Mouse (Mus musculus) mouse embryonic stem cell (cell line): ENCODE data around the gene Acbd7.

Source experiments
- in situ Hi-C, 2 experiments: fragments of 300-500 bp; cut with MboI; formaldehyde crosslinking; loops; 1 replicate in 1 of 2; 3 replicates in 1 of 2; pipeline ENCODE4 v1.14.3; 2019 to 2020; ENCODE audit warnings: low sequenced_read_pairs in 2 of 2, low pct_unique_long_range_greater_than_20kb in 1 of 2, mixed read lengths in 1 of 2; ENCODE audit not compliant: unreplicated experiment in 1 of 2

Gene Acbd7

GRCm38 (mm10) chr2:3335611-3336301 lies at the start of gene Acbd7:
Acbd7 (plus strand) TSS chr2:3336168.
- in situ Hi-C loops = no loop called here

GRCm38 (mm10) chr2:3286243-3286642 lies 49.7 kb upstream of the Acbd7 start:
- in situ Hi-C loops = no loop called here

GRCm38 (mm10) chr2:3289581-3289980 lies 46.4 kb upstream of the Acbd7 start:
- in situ Hi-C loops = no loop called here

GRCm38 (mm10) chr2:3292170-3292569 lies 43.8 kb upstream of the Acbd7 start:
- in situ Hi-C loops = no loop called here

GRCm38 (mm10) chr2:3295826-3296225 lies 40.1 kb upstream of the Acbd7 start:
- in situ Hi-C loops = no loop called here

- in situ Hi-C loops = no loop called here
Measured at GRCm38 (mm10) chr2:3305426-3306025, 30.4 kb upstream of the Acbd7 start.

- in situ Hi-C loops = no loop called here
Measured at GRCm38 (mm10) chr2:3323132-3323531, 12.8 kb upstream of the Acbd7 start.

- in situ Hi-C loops = no loop called here
Measured at GRCm38 (mm10) chr2:3324381-3325130, 11.4 kb upstream of the Acbd7 start.

GRCm38 (mm10) chr2:3326547-3326946 lies 9.4 kb upstream of the Acbd7 start:
- in situ Hi-C loops = no loop called here

GRCm38 (mm10) chr2:3327351-3327750 lies 8.6 kb upstream of the Acbd7 start:
- in situ Hi-C loops = no loop called here

GRCm38 (mm10) chr2:3331071-3331703 lies 4.8 kb upstream of the Acbd7 start:
- in situ Hi-C loops = no loop called here

- in situ Hi-C loops = no loop called here
Measured at GRCm38 (mm10) chr2:3332056-3332455, 3.9 kb upstream of the Acbd7 start.

- in situ Hi-C loops = no loop called here
Measured at GRCm38 (mm10) chr2:3332484-3333242, 3.3 kb upstream of the Acbd7 start, which contains the start of gene Rpp38. Rpp38 (minus strand) TSS chr2:3332643.

GRCm38 (mm10) chr2:3333761-3334160 lies 2.2 kb upstream of the Acbd7 start:
- in situ Hi-C loops = no loop called here

GRCm38 (mm10) chr2:3348422-3348821 lies 12.5 kb downstream of the Acbd7 start:
- in situ Hi-C loops = no loop called here

- in situ Hi-C loops = no loop called here
Measured at GRCm38 (mm10) chr2:3348919-3349318, 13.0 kb downstream of the Acbd7 start.

GRCm38 (mm10) chr2:3353160-3353559 lies 17.2 kb downstream of the Acbd7 start:
- in situ Hi-C loops = no loop called here

- in situ Hi-C loops = no loop called here
Measured at GRCm38 (mm10) chr2:3355793-3356192, 19.8 kb downstream of the Acbd7 start.
